Mouse (Mus musculus): ENCODE data around the gene Gm20538.

The Gm20538 gene

DNA sequence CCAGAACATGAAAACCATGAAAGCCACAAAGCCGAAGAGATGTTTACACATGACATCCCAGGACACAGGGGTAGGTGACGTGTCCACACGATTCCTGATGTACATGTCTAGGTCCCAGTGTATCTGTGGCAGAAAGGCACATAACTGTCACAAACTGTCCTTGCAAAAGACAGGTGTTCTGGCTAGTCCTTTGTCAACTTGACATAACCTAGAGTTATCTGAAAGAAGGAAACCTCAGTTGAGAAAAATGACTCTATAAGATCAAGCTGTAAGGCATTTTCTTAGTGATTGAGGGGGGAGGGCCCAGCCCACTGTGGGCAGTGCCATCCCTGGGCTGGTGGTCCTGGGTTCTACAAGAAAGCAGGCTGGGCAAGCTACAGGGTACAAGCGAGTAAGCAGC is at the start of gene Gm20538:
Gene Gm20538 (minus strand): TSS at position 101 of the 400 bp plus-strand sequence.
- DNase-seq (ENCODE audit: low read depth, low spot score), result no peak

- no peak for DNase-seq (ENCODE audit: low read depth, low spot score)
Measured at GRCm38 (mm10) chr19:44594180-44594579, 41.5 kb upstream of the Gm20538 start.

GRCm38 (mm10) chr19:44591638-44592037 is 39.0 kb upstream of the Gm20538 start:
- DNase-seq (ENCODE audit: low read depth, low spot score), result no peak

DNA sequence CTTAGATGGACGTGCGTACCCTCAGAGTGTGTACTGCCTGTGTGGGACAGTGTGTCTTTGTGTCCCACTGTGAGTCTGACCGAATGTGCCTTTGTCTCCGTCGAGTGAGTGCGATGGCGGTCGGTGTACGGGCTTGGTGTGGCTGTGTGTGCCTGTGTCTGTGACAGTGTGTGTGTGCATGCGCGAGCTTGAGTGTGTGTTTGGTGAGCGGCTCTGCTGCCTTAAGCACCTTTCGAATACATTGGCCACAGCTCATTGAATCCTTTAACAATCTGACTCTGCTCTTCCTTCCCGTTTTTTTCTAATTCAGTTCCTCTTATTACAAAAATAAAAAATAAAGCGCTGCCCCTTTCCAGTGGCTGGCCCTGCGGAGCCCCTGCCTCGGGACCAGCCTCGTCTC is 38.4 kb upstream of the Gm20538 start:
- DNase-seq (ENCODE audit: low read depth, low spot score), result no peak

DNA sequence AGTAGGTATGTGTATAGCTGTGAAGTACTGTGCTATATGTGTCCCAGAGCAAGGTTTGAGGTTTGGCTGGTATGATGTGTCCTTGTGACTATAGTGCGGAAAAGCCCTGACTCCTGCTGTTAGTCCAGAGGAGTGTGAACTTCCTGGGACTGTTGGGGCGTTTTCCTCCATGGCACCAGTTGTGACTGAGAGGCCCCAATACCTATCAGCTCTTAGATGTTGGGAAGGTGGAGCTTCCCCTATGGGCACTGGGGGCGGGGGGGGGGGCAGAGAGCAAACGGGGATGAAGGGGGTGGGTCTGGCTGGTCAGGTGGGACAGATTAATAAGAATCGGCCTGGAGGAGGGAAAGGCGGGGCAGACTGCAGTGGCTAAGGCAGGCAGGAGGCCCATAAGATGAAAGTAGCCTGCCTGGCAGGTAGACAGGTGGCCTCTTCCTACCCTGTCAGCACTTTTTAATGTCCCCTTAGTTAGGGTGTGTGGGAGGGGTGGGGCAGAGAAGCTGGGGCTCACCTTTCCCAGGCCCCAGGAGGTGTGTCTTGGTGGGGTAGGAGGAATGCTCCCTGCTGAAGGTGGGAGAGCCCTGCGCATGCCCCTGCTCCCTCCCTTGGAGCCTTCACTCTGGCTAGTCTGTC is 37.1 kb upstream of the Gm20538 start:
- DNase-seq (ENCODE audit: low read depth, low spot score), result no peak

DNA sequence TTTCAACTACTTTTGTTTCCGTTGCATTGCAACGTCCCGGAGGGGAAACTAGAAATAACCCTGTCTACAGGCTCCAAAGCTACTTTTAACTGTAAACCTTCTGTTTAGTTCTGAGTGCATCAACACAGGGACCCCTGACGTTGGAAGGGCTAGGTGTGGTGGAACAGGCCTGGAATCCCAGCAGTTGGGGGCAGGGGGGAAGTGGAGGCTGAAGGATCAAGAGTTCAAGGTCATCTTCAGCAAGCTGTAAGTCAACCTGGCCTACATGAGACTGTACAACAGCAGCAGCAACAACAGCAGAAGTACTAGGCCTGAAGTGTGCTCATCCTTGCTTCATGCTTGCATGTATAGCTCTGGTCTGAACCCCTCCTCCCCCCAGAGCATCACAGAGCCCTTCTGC is 35.4 kb upstream of the Gm20538 start:
- no peak for DNase-seq (ENCODE audit: low read depth, low spot score)

DNA sequence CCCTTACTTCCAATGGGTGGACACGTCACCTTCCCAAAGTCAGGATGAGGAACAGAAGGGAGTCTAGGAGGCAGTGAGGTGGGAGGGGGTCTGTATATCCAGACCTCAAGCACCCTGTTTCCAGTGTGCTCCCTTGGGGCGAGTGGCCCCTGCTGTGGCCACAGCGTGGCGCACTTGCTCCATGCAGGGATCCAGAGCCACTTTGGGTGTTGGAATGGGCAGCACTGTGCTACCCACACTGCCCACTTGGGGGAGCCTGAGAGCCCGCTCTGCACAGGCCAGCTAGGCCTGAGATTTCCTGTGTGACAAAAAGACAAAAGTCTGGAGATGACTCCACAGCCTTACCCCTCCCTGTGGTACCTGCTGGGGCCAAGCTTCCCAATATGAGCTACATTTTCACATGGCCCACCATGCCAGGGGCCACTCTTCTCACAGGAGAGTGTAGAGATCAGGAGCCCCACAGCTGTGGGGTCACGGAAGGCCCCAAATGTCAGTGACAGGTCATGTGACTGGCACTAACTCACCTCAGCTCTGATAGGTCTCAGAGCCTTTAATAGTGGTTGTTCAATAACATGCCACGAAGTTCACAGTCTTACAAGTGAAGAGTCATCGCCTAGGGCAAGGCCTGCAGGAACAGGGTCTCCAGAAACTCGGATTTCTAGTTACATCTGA is 30.1 kb upstream of the Gm20538 start:
- DNase-seq (ENCODE audit: low read depth, low spot score), result peak; percentile 30

DNA sequence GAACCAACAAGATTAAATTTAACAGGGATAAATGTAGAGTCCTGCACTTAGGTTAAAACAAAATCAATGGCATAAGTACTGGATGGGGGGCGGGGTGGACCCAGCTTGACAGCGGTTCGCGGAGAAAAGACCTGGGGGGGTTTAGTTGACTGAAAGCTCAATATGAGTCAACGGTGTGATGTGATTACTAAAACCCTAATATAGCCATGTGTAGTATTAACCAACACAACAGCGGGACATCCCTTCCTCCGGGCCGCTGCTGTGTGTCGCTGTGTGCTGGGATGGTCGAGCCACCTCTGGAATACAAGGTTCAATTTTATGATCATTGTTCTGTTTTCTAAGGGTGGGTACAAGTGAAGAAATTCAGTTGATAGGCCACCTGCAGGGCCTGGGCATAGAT is 29.5 kb upstream of the Gm20538 start:
- no peak for DNase-seq (ENCODE audit: low read depth, low spot score)

GRCm38 (mm10) chr19:44578038-44578437 is 25.4 kb upstream of the Gm20538 start:
- no peak for DNase-seq (ENCODE audit: low read depth, low spot score)

- DNase-seq (ENCODE audit: low read depth, low spot score), result no peak
Measured at GRCm38 (mm10) chr19:44576275-44576674, 23.6 kb upstream of the Gm20538 start.

GRCm38 (mm10) chr19:44567763-44568162 is 15.1 kb upstream of the Gm20538 start:
- no peak for DNase-seq (ENCODE audit: low read depth, low spot score)

- no peak for DNase-seq (ENCODE audit: low read depth, low spot score)
Measured at GRCm38 (mm10) chr19:44564006-44564405, 11.4 kb upstream of the Gm20538 start.

GRCm38 (mm10) chr19:44562652-44563206 is 10.1 kb upstream of the Gm20538 start, which contains the start of gene Hif1an:
Hif1an (plus strand) TSS chr19:44562850.
- DNase-seq (ENCODE audit: low read depth, low spot score), result peak; percentile 95

- peak; percentile 83 for DNase-seq (ENCODE audit: low read depth, low spot score)
Measured at GRCm38 (mm10) chr19:44554861-44555590, 2.4 kb upstream of the Gm20538 start, which contains the start of gene Ndufb8. Ndufb8 (minus strand) TSS chr19:44555440.

DNA sequence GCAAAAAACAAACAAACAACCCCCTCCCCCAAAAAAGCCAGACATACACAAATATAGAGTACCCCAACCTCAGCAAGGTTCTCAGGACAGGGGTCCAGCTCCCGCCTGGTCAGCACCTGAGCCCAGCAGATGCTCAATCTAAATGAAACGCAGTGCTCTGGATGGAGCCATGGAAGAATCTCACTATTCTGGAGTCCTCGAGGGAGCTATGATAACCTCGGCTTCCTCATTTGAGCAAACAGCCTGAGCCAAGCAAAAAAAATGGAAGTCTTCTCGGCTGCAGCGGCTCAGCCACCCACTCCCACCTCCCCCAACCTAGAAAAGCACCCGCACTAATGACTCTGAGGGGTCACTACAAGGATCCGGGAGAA is 1.8 kb upstream of the Gm20538 start:
- no peak for DNase-seq (ENCODE audit: low read depth, low spot score)

DNA sequence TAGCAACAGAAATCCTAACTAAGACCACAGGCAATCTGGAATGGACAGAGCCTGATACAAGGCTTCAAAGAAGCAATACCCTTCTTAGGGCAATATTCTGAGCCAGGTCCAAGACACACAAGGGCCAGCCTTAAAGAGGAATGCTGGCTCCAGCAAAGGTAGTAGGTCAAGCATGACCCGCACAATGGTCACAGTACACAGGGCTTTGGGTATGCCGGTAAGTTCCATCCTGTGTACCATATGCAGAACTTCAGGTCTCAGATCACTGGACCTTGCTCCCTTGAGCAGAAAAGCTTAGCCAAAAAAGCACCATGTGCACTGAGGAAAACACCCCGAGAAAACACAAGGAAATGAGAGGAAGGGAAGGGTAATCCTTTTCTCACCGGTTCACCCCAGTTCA is 655 bp upstream of the Gm20538 start:
- DNase-seq (ENCODE audit: low read depth, low spot score), result no peak

GRCm38 (mm10) chr19:44545321-44546041 is 7.2 kb downstream of the Gm20538 start, which contains the start of gene Sec31b:
Sec31b (minus strand) TSS chr19:44545864.
- DNase-seq (ENCODE audit: low read depth, low spot score), result no peak

GRCm38 (mm10) chr19:44544775-44545174 is 7.9 kb downstream of the Gm20538 start:
- DNase-seq (ENCODE audit: low read depth, low spot score), result peak; percentile 56

DNA sequence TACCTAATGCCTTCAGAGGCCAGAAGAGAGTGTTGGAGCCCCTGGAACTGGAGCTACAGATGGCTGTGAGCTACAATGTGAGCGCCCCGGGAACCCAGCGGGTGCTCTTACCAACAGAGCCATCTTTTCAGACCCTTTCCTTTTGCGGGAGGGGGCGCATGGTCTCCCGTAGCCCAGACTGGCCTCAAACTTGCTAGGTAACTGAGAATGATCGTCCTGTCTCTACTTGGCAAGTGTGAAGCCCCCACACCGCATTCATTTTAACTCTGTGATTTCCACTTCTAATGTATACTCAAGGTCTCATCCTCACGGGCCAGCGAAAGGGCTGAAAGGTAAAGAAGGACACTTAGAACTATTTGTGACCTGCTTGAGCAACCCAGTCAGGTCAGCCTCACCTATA is 8.3 kb downstream of the Gm20538 start:
- DNase-seq (ENCODE audit: low read depth, low spot score), result no peak

DNA sequence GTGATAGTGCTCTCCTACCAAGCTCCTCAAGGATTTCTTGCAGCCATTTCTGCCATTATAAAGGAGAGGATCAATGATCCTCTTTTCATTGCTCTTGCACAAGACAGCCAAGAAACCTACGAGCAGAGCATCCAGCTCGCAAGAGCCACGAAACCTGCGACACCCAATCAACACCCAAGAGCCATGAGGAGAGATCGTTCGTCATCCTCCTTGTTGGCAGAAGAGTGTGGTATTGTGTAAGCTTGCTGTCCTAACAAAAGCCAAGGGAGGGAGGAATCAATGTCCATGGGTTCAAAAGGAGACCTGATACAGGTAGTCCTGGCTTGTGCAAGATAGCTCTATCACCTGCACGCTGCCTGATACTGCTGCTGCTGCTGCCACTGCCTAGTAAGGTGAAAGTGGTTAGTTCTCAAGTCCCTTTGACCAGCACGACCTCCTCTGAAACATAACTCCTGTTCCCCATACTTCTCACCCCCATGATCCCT is 9.9 kb downstream of the Gm20538 start:
- DNase-seq (ENCODE audit: low read depth, low spot score), result no peak

DNA sequence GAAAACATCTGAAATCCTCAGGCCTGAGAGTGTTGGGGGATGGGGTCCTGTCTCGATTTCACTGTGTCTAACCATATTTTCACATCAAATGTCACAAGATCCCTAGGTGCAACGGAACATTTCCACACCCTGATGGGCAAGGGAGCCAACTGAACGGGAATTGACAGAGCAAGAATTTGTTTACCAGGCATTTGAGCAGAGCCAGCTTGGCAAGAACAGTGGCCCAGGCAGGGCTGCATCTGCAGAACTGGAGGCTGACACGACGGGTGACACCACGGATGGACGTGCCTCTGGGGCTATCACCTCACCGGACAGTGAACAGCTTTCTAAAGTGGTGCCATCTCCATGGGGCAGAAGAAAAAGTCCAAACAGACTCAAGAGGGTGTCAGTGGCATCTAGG is 15.2 kb downstream of the Gm20538 start:
- DNase-seq (ENCODE audit: low read depth, low spot score), result no peak

Measured in c-Kit-negative CD71-positive TER-119-positive erythroid progenitor cells, embryonic 14.5 days (primary cell).